Mouse (Mus musculus): Measurements from ENCODE around the gene Tgm3. TPM values are rescaled to one million over a fixed set of nuclear protein-coding genes. Genes with fewer than 3 reads are reported as not detected.

Gene Tgm3
- polyA plus RNA-seq, 1 experiment from 2014 or later = not detected

GRCm38 (mm10) chr2:130009371-130009770, 2.8 kb upstream of the Tgm3 start:
- no peak overlapping the region for H3K9ac ChIP-seq (ENCODE audit: low read depth, low read length)
- no peak overlapping the region for H3K27ac ChIP-seq (ENCODE audit: low read depth, low read length)
- no peak for ATAC-seq (replicated peaks; ENCODE audit: insufficient number of reproducible peaks, low FRiP score, low TSS enrichment)
- no peak overlapping the region for H3K4me3 ChIP-seq (ENCODE audit: low read depth, low read length)
- H3K27me3 ChIP-seq (ENCODE audit: control insufficient read depth, insufficient read depth, low read length) = peaks cover 6% of the 10 kb centered on the region; the same call in 1 of the 2 replicates
- H3K4me2 ChIP-seq = no peak overlapping the region
- no peaks in the 10 kb centered on the region for H3K4me1 ChIP-seq (ENCODE audit: control insufficient read depth, insufficient read depth, low read length)
- no peaks in the 10 kb centered on the region for H3K36me3 ChIP-seq (ENCODE audit: control insufficient read depth, insufficient read depth, low read length)
- 86% methylated on average over 2 of the region's 2 CpGs for WGBS (ENCODE audit: insufficient replicate concordance)
- H3K9me3 ChIP-seq (replicated peaks; ENCODE audit: control insufficient read depth, low read length) = no peaks in the 10 kb centered on the region

DNA sequence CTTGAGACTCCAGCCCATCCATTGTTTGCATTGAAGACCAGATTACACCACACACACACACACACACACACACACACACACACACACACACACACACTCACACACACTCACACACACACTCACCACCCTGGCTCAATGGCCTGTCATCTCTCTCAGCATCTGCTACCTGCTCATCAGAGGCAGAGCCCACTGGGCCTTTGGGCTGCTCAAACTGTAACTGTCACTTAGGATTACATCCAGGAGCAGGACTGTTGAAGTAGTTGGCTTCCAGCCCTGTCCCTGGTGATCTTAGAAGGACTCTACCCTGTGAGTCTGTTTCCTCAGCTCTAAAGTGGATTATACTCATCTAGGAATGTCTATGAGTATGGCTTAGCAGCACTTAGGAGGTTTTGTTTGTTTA, 1.5 kb downstream of the Tgm3 start:
- no peak overlapping the region for H3K27ac ChIP-seq (ENCODE audit: low read depth, low read length)
- no peaks in the 10 kb centered on the region for H3K4me1 ChIP-seq (ENCODE audit: control insufficient read depth, insufficient read depth, low read length)
- no peak for ATAC-seq (replicated peaks; ENCODE audit: insufficient number of reproducible peaks, low FRiP score, low TSS enrichment)
- no peaks in the 10 kb centered on the region for H3K36me3 ChIP-seq (ENCODE audit: control insufficient read depth, insufficient read depth, low read length)
- no peak overlapping the region for H3K9ac ChIP-seq (ENCODE audit: low read depth, low read length)
- H3K4me2 ChIP-seq = no peak overlapping the region
- no peaks in the 10 kb centered on the region for H3K9me3 ChIP-seq (replicated peaks; ENCODE audit: control insufficient read depth, low read length)
- H3K27me3 ChIP-seq (ENCODE audit: control insufficient read depth, insufficient read depth, low read length) = peaks cover 6% of the 10 kb centered on the region; the same call in 1 of the 2 replicates
- no peak overlapping the region for H3K4me3 ChIP-seq (ENCODE audit: low read depth, low read length)

DNA sequence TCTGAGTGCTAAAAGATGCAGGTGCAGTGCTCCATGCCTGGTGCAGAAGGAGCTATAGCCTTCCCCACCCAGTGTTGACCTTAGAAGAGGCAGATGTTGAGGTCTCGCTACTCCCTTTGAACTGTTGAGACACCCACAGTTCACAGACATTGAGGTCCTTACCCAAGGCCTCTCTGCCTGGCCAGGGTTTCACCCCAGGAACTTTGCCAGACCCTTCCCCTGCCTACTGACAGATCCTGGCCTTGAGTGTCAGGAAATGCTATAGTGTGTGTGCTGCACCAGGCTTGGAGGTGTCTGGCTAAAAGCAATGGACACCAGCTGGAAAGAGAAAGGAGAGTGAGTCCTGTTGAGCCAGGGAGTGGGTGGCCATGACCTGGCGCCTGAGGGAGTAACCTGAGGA, 3.0 kb downstream of the Tgm3 start:
- no peak overlapping the region for H3K4me3 ChIP-seq (ENCODE audit: low read depth, low read length)
- H3K4me2 ChIP-seq = no peak overlapping the region
- no peaks in the 10 kb centered on the region for H3K36me3 ChIP-seq (ENCODE audit: control insufficient read depth, insufficient read depth, low read length)
- no peak for ATAC-seq (replicated peaks; ENCODE audit: insufficient number of reproducible peaks, low FRiP score, low TSS enrichment)
- H3K9me3 ChIP-seq (replicated peaks; ENCODE audit: control insufficient read depth, low read length) = no peaks in the 10 kb centered on the region
- no peaks in the 10 kb centered on the region; the same call in 1 of the 2 replicates for H3K4me1 ChIP-seq (ENCODE audit: control insufficient read depth, insufficient read depth, low read length)
- no peak overlapping the region for H3K27ac ChIP-seq (ENCODE audit: low read depth, low read length)
- H3K9ac ChIP-seq (ENCODE audit: low read depth, low read length) = no peak overlapping the region
- peaks cover 6% of the 10 kb centered on the region; the same call in 1 of the 2 replicates for H3K27me3 ChIP-seq (ENCODE audit: control insufficient read depth, insufficient read depth, low read length)
- 89% methylated on average over 2 of the region's 2 CpGs for WGBS (ENCODE audit: insufficient replicate concordance)

- H3K4me1 ChIP-seq (ENCODE audit: control insufficient read depth, insufficient read depth, low read length) = no peaks in the 10 kb centered on the region; the same call in 1 of the 2 replicates
- no peak overlapping the region for H3K27ac ChIP-seq (ENCODE audit: low read depth, low read length)
- no peaks in the 10 kb centered on the region for H3K9me3 ChIP-seq (replicated peaks; ENCODE audit: control insufficient read depth, low read length)
- WGBS (ENCODE audit: insufficient replicate concordance) = 78% methylated on average over 2 of the region's 2 CpGs
- no peak overlapping the region for H3K9ac ChIP-seq (ENCODE audit: low read depth, low read length)
- H3K4me3 ChIP-seq (ENCODE audit: low read depth, low read length) = no peak overlapping the region
- no peak overlapping the region for H3K4me2 ChIP-seq
- H3K27me3 ChIP-seq (ENCODE audit: control insufficient read depth, insufficient read depth, low read length) = no peaks in the 10 kb centered on the region
- ATAC-seq (replicated peaks; ENCODE audit: insufficient number of reproducible peaks, low FRiP score, low TSS enrichment) = no peak
- H3K36me3 ChIP-seq (ENCODE audit: control insufficient read depth, insufficient read depth, low read length) = no peaks in the 10 kb centered on the region
Measured at GRCm38 (mm10) chr2:130018084-130018483, 5.9 kb downstream of the Tgm3 start.

DNA sequence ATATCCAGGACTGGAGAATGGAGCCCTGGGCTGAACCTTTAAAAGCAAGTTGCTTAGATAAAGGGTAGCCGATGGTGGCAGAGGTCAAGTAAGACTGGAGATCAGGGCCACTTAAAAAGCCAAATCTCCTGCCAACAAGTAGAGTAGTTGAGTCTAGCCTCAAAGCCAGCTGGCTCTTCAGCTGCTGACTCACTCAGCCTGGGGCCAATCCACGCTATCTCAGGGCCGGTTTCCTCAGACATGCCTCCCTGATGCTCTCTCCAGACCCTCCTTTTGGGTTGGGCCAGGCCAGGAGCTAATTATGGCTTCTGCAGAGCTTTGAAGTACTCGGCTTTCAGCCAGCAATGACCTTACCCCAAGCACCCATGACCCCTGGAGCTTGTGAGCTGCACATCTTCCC, 15.7 kb downstream of the Tgm3 start:
- H3K4me1 ChIP-seq (ENCODE audit: control insufficient read depth, insufficient read depth, low read length) = 0 out of 2 replicates have a peak, but pooled peaks cover 4% of the 10 kb centered on the region
- H3K4me3 ChIP-seq (ENCODE audit: low read depth, low read length) = no peak overlapping the region
- H3K4me2 ChIP-seq = no peak overlapping the region
- H3K27ac ChIP-seq (ENCODE audit: low read depth, low read length) = no peak overlapping the region
- WGBS (ENCODE audit: insufficient replicate concordance) = 44% methylated on average over 4 of the region's 4 CpGs
- no peaks in the 10 kb centered on the region for H3K9me3 ChIP-seq (replicated peaks; ENCODE audit: control insufficient read depth, low read length)
- H3K27me3 ChIP-seq (ENCODE audit: control insufficient read depth, insufficient read depth, low read length) = no peaks in the 10 kb centered on the region
- no peak overlapping the region for H3K9ac ChIP-seq (ENCODE audit: low read depth, low read length)
- no peak for ATAC-seq (replicated peaks; ENCODE audit: insufficient number of reproducible peaks, low FRiP score, low TSS enrichment)
- H3K36me3 ChIP-seq (ENCODE audit: control insufficient read depth, insufficient read depth, low read length) = no peaks in the 10 kb centered on the region

GRCm38 (mm10) chr2:130029826-130030225, 17.7 kb downstream of the Tgm3 start:
- ATAC-seq (replicated peaks; ENCODE audit: insufficient number of reproducible peaks, low FRiP score, low TSS enrichment) = no peak
- H3K9ac ChIP-seq (ENCODE audit: low read depth, low read length) = no peak overlapping the region
- no peak overlapping the region for H3K4me3 ChIP-seq (ENCODE audit: low read depth, low read length)
- no peaks in the 10 kb centered on the region for H3K9me3 ChIP-seq (replicated peaks; ENCODE audit: control insufficient read depth, low read length)
- H3K4me2 ChIP-seq = no peak overlapping the region
- H3K4me1 ChIP-seq (ENCODE audit: control insufficient read depth, insufficient read depth, low read length) = 0 out of 2 replicates have a peak, but pooled peaks cover 4% of the 10 kb centered on the region
- H3K27ac ChIP-seq (ENCODE audit: low read depth, low read length) = no peak overlapping the region
- H3K36me3 ChIP-seq (ENCODE audit: control insufficient read depth, insufficient read depth, low read length) = no peaks in the 10 kb centered on the region
- 86% methylated on average over 11 of the region's 11 CpGs for WGBS (ENCODE audit: insufficient replicate concordance)
- no peaks in the 10 kb centered on the region for H3K27me3 ChIP-seq (ENCODE audit: control insufficient read depth, insufficient read depth, low read length)

GRCm38 (mm10) chr2:130032661-130033060, 20.5 kb downstream of the Tgm3 start:
- Histone ChIP-seq H3K9ac (ENCODE audit: low read depth, low read length) (no peak overlapping the region), H3K36me3 (ENCODE audit: control insufficient read depth, insufficient read depth, low read length) (no peaks in the 10 kb centered on the region)
- WGBS (ENCODE audit: insufficient replicate concordance) = 69% methylated on average over 3 of the region's 3 CpGs

GRCm38 (mm10) chr2:130036846-130037245, 24.7 kb downstream of the Tgm3 start:
- 77% methylated on average over 8 of the region's 8 CpGs for WGBS (ENCODE audit: insufficient replicate concordance)
- H3K27ac ChIP-seq (ENCODE audit: low read depth, low read length) = no peak overlapping the region
- no peak for ATAC-seq (replicated peaks; ENCODE audit: insufficient number of reproducible peaks, low FRiP score, low TSS enrichment)

More at GRCm38 (mm10) chr2:130032661-130033060, 20.5 kb downstream of the Tgm3 start:
- Histone ChIP-seq H3K4me2 (no peak overlapping the region), H3K27ac (ENCODE audit: low read depth, low read length) (no peak overlapping the region), H3K27me3 (ENCODE audit: control insufficient read depth, insufficient read depth, low read length) (no peaks in the 10 kb centered on the region), H3K9me3 (replicated peaks; ENCODE audit: control insufficient read depth, low read length) (no peaks in the 10 kb centered on the region), H3K4me1 (ENCODE audit: control insufficient read depth, insufficient read depth, low read length) (0 out of 2 replicates have a peak, but pooled peaks cover 4% of the 10 kb centered on the region), H3K4me3 (ENCODE audit: low read depth, low read length) (no peak overlapping the region)
- no peak for ATAC-seq (replicated peaks; ENCODE audit: insufficient number of reproducible peaks, low FRiP score, low TSS enrichment)

GRCm38 (mm10) chr2:130038971-130039370, 26.8 kb downstream of the Tgm3 start:
- H3K27ac ChIP-seq (ENCODE audit: low read depth, low read length) = no peak overlapping the region

More at GRCm38 (mm10) chr2:130036846-130037245, 24.7 kb downstream of the Tgm3 start:
- Histone ChIP-seq H3K27me3 (ENCODE audit: control insufficient read depth, insufficient read depth, low read length) (no peaks in the 10 kb centered on the region), H3K9me3 (replicated peaks; ENCODE audit: control insufficient read depth, low read length) (no peaks in the 10 kb centered on the region), H3K4me2 (no peak overlapping the region), H3K36me3 (ENCODE audit: control insufficient read depth, insufficient read depth, low read length) (no peaks in the 10 kb centered on the region), H3K4me1 (ENCODE audit: control insufficient read depth, insufficient read depth, low read length) (no peaks in the 10 kb centered on the region), H3K4me3 (ENCODE audit: low read depth, low read length) (no peak overlapping the region), H3K9ac (ENCODE audit: low read depth, low read length) (no peak overlapping the region)

More at GRCm38 (mm10) chr2:130038971-130039370, 26.8 kb downstream of the Tgm3 start:
- Histone ChIP-seq H3K27me3 (ENCODE audit: control insufficient read depth, insufficient read depth, low read length) (no peaks in the 10 kb centered on the region), H3K9ac (ENCODE audit: low read depth, low read length) (no peak overlapping the region), H3K4me2 (no peak overlapping the region), H3K36me3 (ENCODE audit: control insufficient read depth, insufficient read depth, low read length) (no peaks in the 10 kb centered on the region), H3K9me3 (replicated peaks; ENCODE audit: control insufficient read depth, low read length) (no peaks in the 10 kb centered on the region), H3K4me1 (ENCODE audit: control insufficient read depth, insufficient read depth, low read length) (no peaks in the 10 kb centered on the region), H3K4me3 (ENCODE audit: low read depth, low read length) (no peak overlapping the region)
- no peak for ATAC-seq (replicated peaks; ENCODE audit: insufficient number of reproducible peaks, low FRiP score, low TSS enrichment)
- WGBS (ENCODE audit: insufficient replicate concordance) = 71% methylated on average over 3 of the region's 3 CpGs

Data from heart, embryonic 11.5 days (tissue).